Mouse (Mus musculus) bone marrow macrophage, adult 2 months (primary cell): ENCODE data around the gene Tppp3. TPM values are rescaled to one million over a fixed set of nuclear protein-coding genes. Genes with fewer than 3 reads are reported as not detected.

Source experiments
- H3K27ac ChIP-seq: 2 replicates; pipeline ENCODE4 v1.5.1; 2012; ENCODE audit warnings: low read depth, low read length; ENCODE audit not compliant: insufficient read depth
- H3K4me1 ChIP-seq: 2 replicates; pipeline ENCODE4 v1.6.1; 2012; ENCODE audit warnings: low read length; ENCODE audit not compliant: control insufficient read depth, insufficient read depth
- H3K4me3 ChIP-seq: 2 replicates; pipeline ENCODE4 v1.5.1; 2012; ENCODE audit warnings: mild to moderate bottlenecking, low read length, moderate library complexity; ENCODE audit not compliant: insufficient read depth
- CTCF ChIP-seq: IDR thresholded peaks from 2 replicates; pipeline ENCODE4 v1.5.1; 2012; ENCODE audit warnings: low read depth, mild to moderate bottlenecking, low read length, moderate library complexity
- POLR2A ChIP-seq: IDR thresholded peaks from 2 replicates; pipeline ENCODE4 v1.6.1; 2012; ENCODE audit warnings: mild to moderate bottlenecking, low read depth, low read length, borderline replicate concordance
- polyA plus RNA-seq: library from polyadenylated mRNA; stranded (reverse); fragments of >200 nt; gene quantifications from 2 replicates; pipeline ENCODE4 v1.2.4, GENCODE M21; 2012; ENCODE audit not compliant: missing spikeins, insufficient read depth, insufficient read length

The Tppp3 gene
- polyA plus RNA-seq, 1 experiment: 1.6 TPM

GRCm38 (mm10) chr8:105469041-105469695 lies 2.2 kb downstream of the Tppp3 start:
- no peak overlapping the region for H3K4me3 ChIP-seq
- H3K27ac ChIP-seq: no peak overlapping the region
- peaks cover 4% of the 10 kb centered on the region for H3K4me1 ChIP-seq
- TF ChIP-seq POLR2A (no peak), CTCF (no peak)

- Histone ChIP-seq H3K4me3 (no peak overlapping the region), H3K4me1 (peaks cover 4% of the 10 kb centered on the region), H3K27ac (no peak overlapping the region)
- TF ChIP-seq POLR2A (no peak), CTCF (no peak)
These were observed 3.2 kb downstream of the Tppp3 start for GRCm38 (mm10) chr8:105468002-105468720.

DNA sequence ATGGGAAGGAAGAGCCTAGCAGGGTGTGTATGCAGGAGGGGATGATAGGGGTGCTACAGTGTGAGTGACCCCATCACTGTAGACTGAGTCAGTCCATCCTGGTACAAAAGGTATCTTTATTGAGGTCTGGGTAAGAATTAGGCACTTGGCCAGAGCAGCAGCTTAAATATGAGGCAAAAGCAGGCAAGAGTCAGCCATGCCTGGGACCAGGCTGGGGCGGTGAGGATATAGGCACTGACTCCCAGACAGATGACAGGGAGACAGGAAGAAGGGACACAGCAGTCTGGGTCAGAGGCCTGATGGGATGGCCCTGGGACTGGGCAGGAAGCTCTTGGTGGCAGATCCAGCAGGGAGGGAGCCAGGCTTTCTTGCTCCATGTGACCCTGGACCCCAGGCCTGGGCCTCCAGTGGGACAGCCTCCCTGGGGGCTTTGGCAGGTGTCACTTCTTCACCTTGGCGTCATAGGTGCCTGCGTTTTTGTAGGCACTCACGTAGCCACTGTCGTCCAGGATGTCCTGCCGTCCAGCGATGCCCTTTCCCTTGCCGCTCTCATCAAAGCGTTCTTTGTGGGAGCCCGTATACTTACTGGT lies 3.8 kb downstream of the Tppp3 start:
- Histone ChIP-seq H3K4me3 (no peak overlapping the region), H3K4me1 (peaks cover 4% of the 10 kb centered on the region), H3K27ac (no peak overlapping the region)
- TF ChIP-seq POLR2A (no peak), CTCF (no peak)

GRCm38 (mm10) chr8:105466700-105467291 lies 4.5 kb downstream of the Tppp3 start:
- no peak for TF ChIP-seq POLR2A
- TF ChIP-seq CTCF: no peak
- Histone ChIP-seq H3K4me1 (peaks cover 4% of the 10 kb centered on the region), H3K4me3 (no peak overlapping the region), H3K27ac (no peak overlapping the region)

GRCm38 (mm10) chr8:105466246-105466645 lies 5.1 kb downstream of the Tppp3 start:
- Histone ChIP-seq H3K27ac (no peak overlapping the region), H3K4me1 (no peaks in the 10 kb centered on the region), H3K4me3 (no peak overlapping the region)
- TF ChIP-seq CTCF: no peak
- TF ChIP-seq POLR2A: no peak

- H3K27ac ChIP-seq: no peak overlapping the region
- H3K4me3 ChIP-seq: no peak overlapping the region
- H3K4me1 ChIP-seq: no peaks in the 10 kb centered on the region
- no peak for TF ChIP-seq POLR2A
These were observed 6.7 kb downstream of the Tppp3 start for GRCm38 (mm10) chr8:105464595-105464994.

DNA sequence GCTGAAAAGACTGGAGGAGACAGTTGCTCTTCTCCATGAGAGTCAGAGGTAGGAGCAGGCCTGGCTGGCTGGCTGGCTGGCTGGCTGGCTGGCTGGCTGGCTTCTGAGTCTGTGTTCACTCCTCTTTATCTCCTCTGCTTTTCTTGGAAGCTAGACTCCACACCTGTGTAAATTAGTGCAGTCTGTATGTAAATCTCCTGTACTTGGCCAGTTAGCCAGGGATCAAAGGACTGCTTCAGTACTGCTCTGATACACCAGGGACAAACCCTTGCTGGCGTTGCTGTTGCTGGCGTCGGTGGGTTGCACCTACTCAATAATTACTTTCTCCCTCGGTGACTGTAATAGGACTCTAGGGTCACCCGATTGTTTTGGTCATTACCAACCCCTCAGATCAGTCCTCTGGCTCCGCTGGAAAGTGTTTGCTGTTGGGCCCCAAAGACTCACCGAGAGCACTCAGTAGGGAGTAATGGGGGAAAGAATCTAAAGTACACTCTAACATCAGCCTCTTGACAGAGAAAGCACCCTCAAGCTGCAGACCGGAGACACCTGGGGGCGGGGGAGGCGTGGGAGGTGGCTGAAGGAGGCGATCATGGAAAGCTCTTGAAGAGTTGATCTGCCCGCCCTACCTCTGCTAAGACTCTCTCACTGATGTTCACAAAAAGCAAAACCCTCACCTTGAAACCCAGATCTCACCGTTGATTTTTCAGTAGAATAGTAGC lies 10.1 kb downstream of the Tppp3 start:
- no peak for TF ChIP-seq CTCF
- TF ChIP-seq POLR2A: no peak
- no peak overlapping the region for H3K4me3 ChIP-seq

DNA sequence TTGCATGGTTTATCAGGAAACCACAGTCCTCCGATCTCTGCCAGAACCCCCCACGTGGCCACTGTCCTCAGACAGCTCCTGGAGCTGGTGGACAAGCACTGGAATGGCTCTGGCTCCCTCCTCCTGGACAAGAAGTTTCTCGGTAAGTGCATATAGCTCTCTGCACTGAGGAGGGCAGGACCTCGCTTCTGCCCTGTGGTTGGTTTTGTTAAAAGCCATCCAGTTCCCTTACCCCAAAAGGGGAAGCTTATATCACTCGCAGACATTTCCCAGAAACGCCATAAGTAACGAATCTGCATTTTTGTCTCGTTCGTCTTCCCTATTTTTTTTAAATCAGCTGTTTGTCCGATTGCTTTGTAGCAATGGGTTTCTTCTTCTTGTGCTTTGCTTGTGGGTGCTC lies 16.1 kb downstream of the Tppp3 start:
- peak overlapping the region; percentile 56 for H3K4me3 ChIP-seq
- H3K4me1 ChIP-seq: peaks cover 17% of the 10 kb centered on the region
- peak overlapping the region; percentile 74 for H3K27ac ChIP-seq
- TF ChIP-seq POLR2A (no peak), CTCF (no peak)

More for the DNA sequence above, 10.1 kb downstream of the Tppp3 start:
- Histone ChIP-seq H3K4me1 (no peaks in the 10 kb centered on the region), H3K27ac (no peak overlapping the region)

DNA sequence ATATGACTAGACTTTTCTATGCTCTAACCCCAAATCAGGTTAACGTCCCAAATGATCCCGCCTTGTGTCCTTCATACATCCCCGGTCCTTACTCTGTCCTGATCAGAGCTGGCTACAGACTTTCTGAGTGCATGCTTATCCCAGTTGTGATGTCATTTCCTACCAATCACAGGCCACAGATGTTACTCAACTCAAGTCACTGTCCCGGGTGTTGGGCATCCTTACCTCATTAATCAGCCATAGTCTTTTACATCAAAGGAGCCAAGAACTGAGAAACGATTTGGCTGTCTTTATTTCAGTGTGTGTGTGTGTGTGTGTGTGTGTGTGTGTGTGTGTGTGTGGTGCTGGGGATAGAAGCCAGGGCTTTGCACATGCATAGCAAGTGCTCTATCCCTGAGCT lies 17.2 kb downstream of the Tppp3 start:
- TF ChIP-seq CTCF (no peak), POLR2A (no peak)
- peaks cover 17% of the 10 kb centered on the region for H3K4me1 ChIP-seq
- H3K4me3 ChIP-seq: no peak overlapping the region
- no peak overlapping the region for H3K27ac ChIP-seq

- H3K4me3 ChIP-seq: no peak overlapping the region
- H3K4me1 ChIP-seq: peaks cover 17% of the 10 kb centered on the region
- TF ChIP-seq POLR2A: no peak
- TF ChIP-seq CTCF: no peak
- H3K27ac ChIP-seq: no peak overlapping the region
These were observed 18.0 kb downstream of the Tppp3 start for GRCm38 (mm10) chr8:105453296-105453695.
